Mouse (Mus musculus) thymus, adult 2 months (tissue): ENCODE measurements around the gene Olfr70.

Experiments
- CTCF ChIP-seq: fragments of 200-500 bp; IDR thresholded peaks from 2 replicates; pipeline ENCODE4 v1.5.1; 2012; ENCODE audit warnings: mild to moderate bottlenecking, control low read depth, low read length, moderate library complexity, borderline replicate concordance; ENCODE audit not compliant: control insufficient read depth, poor library complexity, insufficient read depth; ENCODE audit errors: extremely low read depth
- POLR2A ChIP-seq: fragments of 200-500 bp; IDR thresholded peaks from 2 replicates; pipeline ENCODE4 v1.6.1; 2012; ENCODE audit warnings: mild to moderate bottlenecking, low read length, control low read depth, moderate library complexity; ENCODE audit not compliant: control insufficient read depth, poor library complexity, insufficient read depth; ENCODE audit errors: extremely low read depth

DNA sequence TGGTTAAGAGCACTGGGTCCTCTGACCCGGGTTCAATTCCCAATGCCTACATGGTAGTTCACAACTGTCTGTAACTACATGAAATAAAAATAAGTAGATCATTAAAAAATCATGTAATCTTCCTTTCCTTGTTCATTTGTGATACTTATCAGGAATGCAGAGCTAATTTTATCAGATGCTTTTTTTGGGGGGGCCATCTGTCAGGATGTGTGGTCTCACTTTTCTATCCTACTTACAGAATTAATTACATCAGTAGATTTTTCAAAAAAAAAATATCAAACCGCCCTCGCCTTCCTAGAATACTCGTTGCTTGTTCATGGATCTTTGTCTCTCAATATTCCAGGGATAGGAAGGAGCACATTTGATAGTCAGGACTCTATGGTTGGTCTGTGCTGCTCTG is 21.6 kb upstream of the Olfr70 start:
- TF ChIP-seq CTCF (no peak), POLR2A (no peak)
